Mouse (Mus musculus) stomach, embryonic 15.5 days (tissue): Measurements from ENCODE around the gene Usp54. TPM values are rescaled to one million over a fixed set of nuclear protein-coding genes. Genes with fewer than 3 reads are reported as not detected.

Experiments used
- ATAC-seq: fragments of 200-750 bp; cut with Nextera tagmentation; 2 replicates; pipeline ENCODE4 v1.8.0; 2017; ENCODE audit warnings: low read depth, moderate number of reproducible peaks, moderate TSS enrichment; ENCODE audit not compliant: insufficient read depth, low FRiP score
- H3K27ac ChIP-seq: fragments of 300-500 bp; sonication (generic); 2 replicates; pipeline ENCODE4 v1.5.1; 2015; ENCODE audit warnings: mild to moderate bottlenecking, inconsistent platforms
- H3K27me3 ChIP-seq: fragments of 300-500 bp; sonication (generic); replicated peaks from 2 replicates; pipeline ENCODE4 v1.6.1; 2015; ENCODE audit warnings: inconsistent platforms
- H3K36me3 ChIP-seq: fragments of 300-500 bp; sonication (generic); 2 replicates; pipeline ENCODE4 v1.6.1; 2015; ENCODE audit warnings: inconsistent platforms
- H3K4me1 ChIP-seq: fragments of 300-500 bp; sonication (generic); 2 replicates; pipeline ENCODE4 v1.6.1; 2015; ENCODE audit warnings: inconsistent platforms
- H3K4me2 ChIP-seq: fragments of 300-500 bp; sonication (generic); 2 replicates; pipeline ENCODE4 v1.6.1; 2015; ENCODE audit warnings: mild to moderate bottlenecking, inconsistent platforms
- H3K4me3 ChIP-seq: fragments of 300-500 bp; sonication (generic); replicated peaks from 2 replicates; pipeline ENCODE4 v1.5.1; 2015; ENCODE audit warnings: inconsistent platforms
- H3K9ac ChIP-seq: fragments of 300-500 bp; sonication (generic); 2 replicates; pipeline ENCODE4 v1.6.1; 2015; ENCODE audit warnings: inconsistent platforms
- H3K9me3 ChIP-seq: fragments of 300-500 bp; sonication (generic); 2 replicates; pipeline ENCODE4 v1.6.1; 2016; ENCODE audit warnings: inconsistent platforms
- WGBS: fragments of 180-500 bp; shearing (Covaris S2); methylation state at CpG from one replicate; pipeline ENCODE4 v1.1.7; 2015; 5-methylcytosine and 5-hydroxymethylcytosine counted together
- polyA plus RNA-seq: library from polyadenylated mRNA; unstranded; fragments of >200 nt; fragmentation: Nextera tagmentation; extraction: Ambion mirVana; gene quantifications from 2 replicates; pipeline ENCODE4 v1.2.1, GENCODE M21; 2015

The Usp54 gene
- polyA plus RNA-seq = 5.5 and 6.3 TPM in 2 replicates

DNA sequence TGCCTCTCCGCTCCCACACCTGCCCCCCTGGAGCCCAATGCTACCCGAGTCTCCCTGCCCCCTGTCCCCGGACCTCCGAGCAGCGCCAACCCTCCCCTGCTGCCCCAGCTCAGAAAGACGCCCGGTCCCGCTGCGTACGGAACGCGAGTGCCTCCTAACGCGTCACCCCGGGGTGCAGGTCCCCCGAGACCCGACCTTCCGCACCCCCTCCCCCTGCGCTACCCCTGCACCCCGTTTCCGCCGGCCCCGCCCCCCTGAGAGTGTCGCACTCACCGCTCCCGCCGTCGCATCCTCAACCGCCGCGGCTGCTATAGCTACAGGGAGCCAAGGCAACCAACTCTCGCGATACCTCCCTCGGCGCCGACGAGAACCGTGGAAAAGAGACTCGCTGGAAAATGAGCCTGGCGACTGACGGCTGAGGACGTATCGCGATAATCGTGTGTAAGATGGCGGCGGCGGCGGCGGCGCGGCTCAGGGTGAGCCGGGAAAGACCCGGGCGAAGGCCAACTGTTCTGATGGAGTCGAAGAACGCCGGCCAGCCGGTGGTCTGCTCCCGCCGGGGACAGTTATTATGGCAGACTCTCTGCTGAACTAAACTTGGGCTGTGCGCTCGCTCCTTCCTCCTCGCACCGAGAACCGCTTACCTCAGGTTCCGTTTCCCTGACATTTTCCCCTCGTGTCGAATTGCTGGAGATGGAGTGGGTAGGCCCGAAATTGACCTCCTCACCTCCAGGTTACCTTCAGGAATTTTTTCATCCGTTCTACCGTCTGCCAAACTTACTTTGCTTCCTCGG is at the start of gene Usp54:
Usp54 (minus strand) TSS at position 420 of the 794 bp plus-strand sequence.
- WGBS = under 1% methylated on average over 73 of the region's 73 CpGs
- ATAC-seq = peak; percentile 95
- Histone ChIP-seq H3K4me2 (peak within 1 kb of the TSS; percentile 76), H3K4me3 (peak within 1 kb of the TSS; percentile 88), H3K9me3 (no peaks in the 10 kb centered on the region), H3K4me1 (no peaks in the 10 kb centered on the region), H3K27ac (peak within 1 kb of the TSS; percentile 94), H3K36me3 (no peaks in the 10 kb centered on the region), H3K27me3 (no peaks in the 10 kb centered on the region), H3K9ac (peak within 1 kb of the TSS; percentile 75)

GRCm38 (mm10) chr14:20689009-20689408 is 48.1 kb upstream of the Usp54 start:
- Histone ChIP-seq H3K4me2 (no peak overlapping the region), H3K36me3 (peaks cover 92% of the 10 kb centered on the region), H3K4me3 (no peak overlapping the region), H3K27me3 (no peaks in the 10 kb centered on the region), H3K4me1 (no peaks in the 10 kb centered on the region), H3K9me3 (no peaks in the 10 kb centered on the region), H3K27ac (no peak overlapping the region), H3K9ac (no peak overlapping the region)
- no peak for ATAC-seq
- 79% methylated on average over 2 of the region's 2 CpGs for WGBS

DNA sequence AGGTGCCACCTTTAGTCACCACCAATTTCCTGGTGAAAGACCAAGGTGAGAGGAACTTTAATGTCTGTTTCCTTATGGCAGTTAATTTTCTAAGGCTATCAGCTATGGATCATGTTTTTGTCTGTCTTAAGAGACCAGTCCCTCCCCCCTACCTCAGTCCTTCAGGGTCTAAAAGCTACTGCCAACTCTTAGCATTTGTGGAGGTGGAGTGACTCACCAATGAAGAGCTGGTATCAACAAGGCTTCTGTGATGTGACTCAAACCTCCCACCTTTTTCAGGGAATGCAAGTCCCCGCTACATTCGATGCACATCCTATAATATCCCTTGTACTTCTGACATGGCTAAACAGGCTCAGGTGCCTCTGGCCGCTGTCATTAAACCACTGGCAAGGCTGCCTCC is 45.7 kb upstream of the Usp54 start:
- WGBS = 94% methylated on average over 3 of the region's 3 CpGs
- Histone ChIP-seq H3K4me1 (no peaks in the 10 kb centered on the region), H3K4me3 (no peak overlapping the region), H3K27me3 (no peaks in the 10 kb centered on the region), H3K27ac (no peak overlapping the region), H3K9me3 (no peaks in the 10 kb centered on the region), H3K36me3 (peaks cover 93% of the 10 kb centered on the region), H3K4me2 (no peak overlapping the region), H3K9ac (no peak overlapping the region)
- no peak for ATAC-seq

GRCm38 (mm10) chr14:20682498-20682897 is 41.6 kb upstream of the Usp54 start:
- Histone ChIP-seq H3K27ac (no peak overlapping the region), H3K4me1 (no peaks in the 10 kb centered on the region), H3K36me3 (peaks cover 88% of the 10 kb centered on the region), H3K4me2 (no peak overlapping the region), H3K9me3 (no peaks in the 10 kb centered on the region), H3K27me3 (no peaks in the 10 kb centered on the region), H3K4me3 (no peak overlapping the region), H3K9ac (no peak overlapping the region)
- ATAC-seq = no peak
- 71% methylated on average over 3 of the region's 3 CpGs for WGBS

DNA sequence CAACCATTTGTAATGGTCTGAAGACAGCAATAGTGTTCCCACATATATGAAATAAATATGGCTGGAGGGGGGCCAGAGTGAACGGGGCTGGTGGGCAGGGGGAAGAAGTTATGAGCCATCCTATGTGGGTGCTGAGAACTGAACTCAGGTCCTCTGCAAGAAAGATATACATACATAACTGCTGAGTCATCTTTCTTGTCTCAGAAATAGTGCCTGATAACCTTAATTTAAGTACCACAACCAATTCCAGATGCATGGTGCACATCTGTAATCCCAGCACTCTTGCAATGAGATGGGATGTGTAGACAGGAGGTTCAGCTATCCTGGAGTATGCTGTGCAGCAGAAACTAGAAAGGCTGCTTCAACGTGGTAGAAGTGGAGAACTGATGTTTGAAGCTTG is 40.9 kb upstream of the Usp54 start:
- Histone ChIP-seq H3K4me1 (no peaks in the 10 kb centered on the region), H3K9me3 (no peaks in the 10 kb centered on the region), H3K27me3 (no peaks in the 10 kb centered on the region), H3K4me3 (no peak overlapping the region), H3K4me2 (no peak overlapping the region), H3K27ac (no peak overlapping the region), H3K9ac (no peak overlapping the region), H3K36me3 (peaks cover 84% of the 10 kb centered on the region)
- no peak for ATAC-seq
- 88% methylated on average over 2 of the region's 2 CpGs for WGBS

DNA sequence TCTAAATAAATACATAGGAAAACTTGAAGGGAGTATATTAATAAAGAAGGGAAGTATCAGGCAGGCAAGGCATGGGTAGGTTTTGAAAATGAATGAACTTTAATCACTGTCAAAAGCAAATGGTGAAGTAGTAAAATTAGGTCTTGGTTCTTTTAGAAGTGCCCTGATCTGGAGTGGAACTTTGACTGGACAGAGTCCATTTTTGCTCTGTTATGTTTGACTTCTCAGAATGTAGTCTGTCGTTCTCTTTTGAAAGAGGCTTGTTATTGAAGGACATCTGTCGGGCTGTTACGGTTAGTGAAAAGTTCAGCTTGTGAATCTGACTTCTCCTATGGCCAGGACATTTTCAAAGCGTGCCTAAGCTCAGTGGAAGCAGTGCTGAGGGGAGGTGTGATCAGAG is 37.0 kb upstream of the Usp54 start:
- H3K36me3 ChIP-seq = peaks cover 55% of the 10 kb centered on the region

GRCm38 (mm10) chr14:20674064-20674833 is 33.4 kb upstream of the Usp54 start, which contains the start of gene Sec24c:
Sec24c (plus strand) TSS chr14:20674308.
- Histone ChIP-seq H3K9me3 (no peaks in the 10 kb centered on the region), H3K4me2 (peak within 1 kb of the TSS; percentile 74), H3K4me1 (0 out of 2 replicates have a peak, but pooled peaks cover 5% of the 10 kb centered on the region), H3K9ac (peak within 1 kb of the TSS; percentile 83), H3K4me3 (peak within 1 kb of the TSS; percentile 77), H3K27me3 (no peaks in the 10 kb centered on the region), H3K27ac (peak within 1 kb of the TSS; percentile 97), H3K36me3 (peaks cover 24% of the 10 kb centered on the region)
- peak; percentile 96 for ATAC-seq
- under 1% methylated on average over 43 of the region's 43 CpGs for WGBS

More for the DNA sequence above, 37.0 kb upstream of the Usp54 start:
- WGBS = 91% methylated on average over 4 of the region's 4 CpGs
- no peak overlapping the region for H3K9ac ChIP-seq
- no peaks in the 10 kb centered on the region for H3K9me3 ChIP-seq
- H3K27ac ChIP-seq = no peak overlapping the region
- no peak for ATAC-seq
- 0 out of 2 replicates have a peak, but pooled peaks cover 5% of the 10 kb centered on the region for H3K4me1 ChIP-seq
- no peak overlapping the region for H3K4me3 ChIP-seq
- no peak overlapping the region for H3K4me2 ChIP-seq
- no peaks in the 10 kb centered on the region for H3K27me3 ChIP-seq

GRCm38 (mm10) chr14:20673735-20674063 is 32.8 kb upstream of the Usp54 start:
- Histone ChIP-seq H3K9me3 (no peaks in the 10 kb centered on the region), H3K36me3 (peaks cover 22% of the 10 kb centered on the region), H3K4me1 (0 out of 2 replicates have a peak, but pooled peaks cover 5% of the 10 kb centered on the region), H3K27me3 (no peaks in the 10 kb centered on the region), H3K4me2 (peak overlapping the region; percentile 59), H3K9ac (no peak overlapping the region), H3K27ac (peak overlapping the region; percentile 97), H3K4me3 (peak overlapping the region; percentile 77)
- peak; percentile 41; the same call in 1 of the 2 replicates for ATAC-seq
- 10% methylated on average over 13 of the region's 13 CpGs for WGBS

- Histone ChIP-seq H3K9ac (no peak overlapping the region), H3K4me1 (0 out of 2 replicates have a peak, but pooled peaks cover 5% of the 10 kb centered on the region), H3K9me3 (no peaks in the 10 kb centered on the region), H3K4me2 (no peak overlapping the region), H3K36me3 (peaks cover 17% of the 10 kb centered on the region; the same call in 1 of the 2 replicates), H3K27me3 (no peaks in the 10 kb centered on the region), H3K4me3 (no peak overlapping the region), H3K27ac (no peak overlapping the region)
- 92% methylated on average over 2 of the region's 2 CpGs for WGBS
- ATAC-seq = no peak
Observed at GRCm38 (mm10) chr14:20672990-20673389, 32.1 kb upstream of the Usp54 start.

DNA sequence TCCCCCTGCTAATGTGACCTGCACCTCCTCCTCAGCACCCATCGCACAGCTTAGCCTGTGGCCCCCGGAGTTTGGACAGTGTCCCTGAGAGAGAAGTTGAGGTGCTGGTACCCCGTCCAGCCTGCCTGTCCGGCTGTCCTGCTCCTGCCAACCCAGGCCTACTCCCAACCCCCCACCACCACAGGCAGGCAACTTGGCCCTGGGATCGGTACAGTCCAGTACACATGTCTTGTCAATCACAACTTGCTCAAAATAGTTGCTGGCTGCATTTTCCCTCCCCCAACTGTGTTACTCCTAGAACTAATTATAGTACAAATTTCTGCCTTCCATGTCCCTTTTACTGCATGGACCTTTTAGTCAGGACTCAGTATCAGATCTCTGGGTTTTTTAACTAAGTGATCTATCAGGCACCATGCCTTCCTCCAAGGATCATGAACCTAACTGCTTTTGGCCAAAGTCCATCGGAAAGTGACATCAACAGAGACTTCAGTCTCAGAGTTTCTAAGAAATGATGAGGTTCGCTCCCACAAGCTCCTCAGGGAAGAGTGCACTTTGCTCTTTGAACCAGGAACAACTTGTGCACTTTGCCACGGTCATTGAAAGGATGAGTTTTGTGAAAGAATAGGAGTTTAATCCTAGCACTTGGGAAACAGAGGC is 27.4 kb upstream of the Usp54 start, which contains the start of gene Synpo2l:
Synpo2l (minus strand) TSS at position 201 of the 657 bp plus-strand sequence.
- no peak for ATAC-seq
- no peak within 1 kb of the TSS for H3K9ac ChIP-seq
- H3K4me1 ChIP-seq = no peaks in the 10 kb centered on the region
- H3K4me3 ChIP-seq = no peak within 1 kb of the TSS
- no peak within 1 kb of the TSS for H3K4me2 ChIP-seq
- 75% methylated on average over 8 of the region's 8 CpGs for WGBS
- no peaks in the 10 kb centered on the region for H3K36me3 ChIP-seq
- peak within 1 kb of the TSS; percentile 35; the same call in 1 of the 2 replicates for H3K27ac ChIP-seq
- H3K9me3 ChIP-seq = no peaks in the 10 kb centered on the region
- H3K27me3 ChIP-seq = no peaks in the 10 kb centered on the region

DNA sequence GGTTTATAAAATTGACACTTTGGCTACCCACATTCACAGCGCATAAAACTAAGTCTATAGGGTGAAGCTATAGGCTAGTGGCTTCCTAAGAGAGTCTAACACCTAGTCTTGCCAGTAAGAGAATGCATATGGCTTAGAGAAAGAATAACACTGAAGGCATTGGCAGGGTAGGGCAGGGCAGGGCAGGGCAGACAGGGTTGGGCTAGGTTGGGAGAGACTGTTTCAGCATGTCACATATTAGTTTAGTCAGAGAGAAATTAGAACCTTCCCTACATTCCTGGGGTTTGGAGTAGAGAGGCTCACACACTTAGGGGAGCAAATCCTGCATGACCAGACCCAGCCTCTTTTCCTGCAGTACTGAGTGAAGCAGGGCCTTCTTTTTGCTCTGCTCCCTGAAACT is 26.6 kb upstream of the Usp54 start:
- H3K4me2 ChIP-seq = no peak overlapping the region
- no peaks in the 10 kb centered on the region for H3K4me1 ChIP-seq
- WGBS = 72% methylated on average over 1 of the region's 1 CpGs
- H3K27me3 ChIP-seq = no peaks in the 10 kb centered on the region
- no peak overlapping the region; the same call in 1 of the 2 replicates for H3K27ac ChIP-seq
- ATAC-seq = no peak
- no peak overlapping the region for H3K4me3 ChIP-seq
- no peaks in the 10 kb centered on the region for H3K9me3 ChIP-seq
- H3K9ac ChIP-seq = no peak overlapping the region
- no peaks in the 10 kb centered on the region for H3K36me3 ChIP-seq
